ENCODE assay signal across 9 mouse cellular contexts in the genomic region with DNA sequence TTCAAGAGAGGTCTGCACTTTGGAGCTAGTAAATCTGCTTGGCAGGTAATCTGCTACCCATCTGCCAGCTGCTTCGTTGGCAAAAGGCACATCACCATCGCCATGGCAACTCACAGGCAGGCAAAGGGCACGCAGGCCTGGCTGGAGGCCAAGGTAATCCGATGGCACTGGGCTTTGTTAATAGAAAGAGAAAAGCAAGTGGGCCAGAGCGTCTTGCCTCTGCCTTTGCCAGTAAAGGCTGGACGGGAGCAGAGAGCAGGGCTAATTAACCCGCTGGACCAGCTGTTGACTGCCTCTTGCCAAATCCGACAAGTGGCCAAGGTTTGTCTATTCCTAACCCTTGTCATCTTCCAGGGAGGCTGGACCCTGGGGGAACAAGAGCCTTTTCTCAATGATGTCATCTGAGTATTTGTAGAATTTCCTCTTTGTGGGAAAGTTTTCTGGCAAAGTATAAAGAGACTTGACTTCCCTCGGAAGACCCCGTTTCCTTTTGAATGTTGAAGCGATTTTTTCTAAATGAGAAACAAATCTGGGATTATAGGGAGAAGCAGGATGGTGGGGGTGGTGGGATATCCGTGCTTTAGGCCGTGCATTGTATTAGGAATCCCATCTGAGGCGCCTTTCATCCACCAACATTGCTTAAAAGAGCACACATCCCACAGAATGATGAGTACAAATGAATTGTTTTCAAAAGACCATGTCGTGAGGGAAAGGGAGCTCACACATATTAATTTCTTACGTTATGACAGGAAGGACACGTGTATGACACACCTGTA.
DNase-seq lines count a peak whose midpoint lies in the region; ATAC-seq and TF ChIP-seq lines count a peak whose summit lies in the region.
"Had no signal": no experiment of that assay in that cellular context is flagged by ENCODE, and none has a peak within 500 bp of the region (broad histone marks: within the 10 kb centered on the region; RNA-seq: fewer than 3 reads in every experiment).

No protein-coding gene starts in this region.

- no peaks in the 10 kb centered on the region for H3K9me3 ChIP-seq in forebrain, embryonic 12.5 days
- no peaks in the 10 kb centered on the region for H3K9me3 ChIP-seq in heart, postnatal 0 days (replicated peaks; ENCODE audit: control insufficient read depth, low read length)
- H3K9me3 ChIP-seq: G1E had no signal

- peak; percentile 94 for ATAC-seq in forebrain, embryonic 12.5 days (ENCODE audit: low FRiP score)
- peak; percentile 68 for ATAC-seq in heart, postnatal 0 days (ENCODE audit: insufficient read depth, low read depth)

- TF ChIP-seq CTCF in brain, embryonic 14.5 days (IDR thresholded peaks at IDR 0.05; ENCODE audit: borderline replicate concordance, extremely low read depth, insufficient read depth, insufficient read length): no peak
- no peak for TF ChIP-seq CTCF in heart, postnatal 0 days (IDR thresholded peaks at IDR 0.05; ENCODE audit: low read depth)
- TF ChIP-seq CTCF in lung, adult 2 months (IDR thresholded peaks at IDR 0.05; ENCODE audit: insufficient read depth, low read length): no peak

- no peak for TF ChIP-seq EP300 in heart, postnatal 0 days (IDR thresholded peaks at IDR 0.05; ENCODE audit: low read depth)

- 15% methylated on average over 17 of the region's 17 CpGs for WGBS in forebrain, embryonic 12.5 days
- 42% methylated on average over 17 of the region's 17 CpGs for WGBS in heart, postnatal 0 days
- 27% methylated on average over 17 of the region's 17 CpGs for WGBS in lung, adult 2 months

- no peak for TF ChIP-seq POLR2A in brain, embryonic 14.5 days (IDR thresholded peaks at IDR 0.05; ENCODE audit: borderline replicate concordance, extremely low read depth, insufficient read depth, insufficient read length, poor library complexity, severe bottlenecking)
- TF ChIP-seq POLR2A in lung, adult 2 months (IDR thresholded peaks at IDR 0.05; ENCODE audit: borderline replicate concordance, extremely low read depth, low read depth, low read length): no peak

- H3K4me1 ChIP-seq in forebrain, embryonic 12.5 days: peaks cover 14% of the 10 kb centered on the region
- H3K4me1 ChIP-seq in heart, postnatal 0 days (ENCODE audit: control insufficient read depth, insufficient read depth): peaks cover 5% of the 10 kb centered on the region; the same call in 1 of the 2 replicates
- peaks cover 3% of the 10 kb centered on the region for H3K4me1 ChIP-seq in lung, adult 2 months (ENCODE audit: control insufficient read depth, insufficient read depth, low read length)

- H3K4me3 ChIP-seq in forebrain, embryonic 12.5 days (replicated peaks): no peak overlapping the region
- H3K4me3 ChIP-seq in heart, postnatal 0 days (ENCODE audit: low read depth, low read length): no peak overlapping the region
- H3K4me3 ChIP-seq in lung, adult 2 months (replicated peaks; ENCODE audit: extremely low read depth, low read depth, low read length): no peak overlapping the region

- H3K4me2 ChIP-seq in forebrain, embryonic 12.5 days: 0 out of 2 replicates have a peak overlapping the region, but pooled peaks have one; percentile 15
- peak overlapping the region; percentile 17; the same call in 1 of the 2 replicates for H3K4me2 ChIP-seq in heart, postnatal 0 days (ENCODE audit: low read depth, low read length)

- H3K27me3 ChIP-seq in forebrain, embryonic 12.5 days: peaks cover 14% of the 10 kb centered on the region
- no peaks in the 10 kb centered on the region for H3K27me3 ChIP-seq in heart, postnatal 0 days (ENCODE audit: control insufficient read depth, insufficient read depth, low read length)

- peak; percentile 68 for DNase-seq in 3134 (ENCODE audit: extremely low read depth, insufficient read length, low spot score)
- peak; percentile 98 for DNase-seq in brain, embryonic 14.5 days (ENCODE audit: low read depth)
- peak; percentile 60 for DNase-seq in heart, postnatal 0 days (ENCODE audit: low spot score)
- DNase-seq in kidney, postnatal 4 days: peak; percentile 83 to 90
- peak; percentile 3 for DNase-seq in lung, adult 2 months
- DNase-seq in ovary, postnatal 14 days (ENCODE audit: low spot score): peak; percentile 49
- DNase-seq in urinary bladder, postnatal 4 days (ENCODE audit: low spot score in 2 of 2): peak; percentile 49 to 59

- no peaks in the 10 kb centered on the region for H3K36me3 ChIP-seq in forebrain, embryonic 12.5 days (replicated peaks)
- no peaks in the 10 kb centered on the region for H3K36me3 ChIP-seq in heart, postnatal 0 days (replicated peaks; ENCODE audit: control insufficient read depth, insufficient read depth, low read length)
- H3K36me3 ChIP-seq: G1E had no signal

- H3K9ac ChIP-seq in forebrain, embryonic 12.5 days: no peak overlapping the region
- no peak overlapping the region for H3K9ac ChIP-seq in heart, postnatal 0 days (replicated peaks; ENCODE audit: low read depth, low read length)

- H3K27ac ChIP-seq in forebrain, embryonic 12.5 days: no peak overlapping the region
- peak overlapping the region; percentile 39 for H3K27ac ChIP-seq in heart, postnatal 0 days (ENCODE audit: low read depth)

Comparison
In these comparisons a context has a peak if more than half of its experiments do, and no peak if none do; other contexts are left out.
1. DNase-seq: peak in every context shown above with its lines; median percentile 98 in brain, embryonic 14.5 days; 86 in kidney, postnatal 4 days; 68 in 3134; 60 in heart, postnatal 0 days; 54 in urinary bladder, postnatal 4 days; 49 in ovary, postnatal 14 days; 3 in lung, adult 2 months.